Mouse (Mus musculus): Measurements from ENCODE around the gene Rom1. TPM values are rescaled to one million over a fixed set of nuclear protein-coding genes. Genes with fewer than 3 reads are reported as not detected.
"Not testable (repeated sequence)": the region's sequence is repeated elsewhere in the genome, so short reads cannot be mapped to it uniquely, and the experiment has no call there.

Gene Rom1
- polyA plus RNA-seq (2014; fragmentation: Nextera tagmentation; extraction: Ambion mirVana): 1.7 and 1.8 TPM in 2 replicates

DNA sequence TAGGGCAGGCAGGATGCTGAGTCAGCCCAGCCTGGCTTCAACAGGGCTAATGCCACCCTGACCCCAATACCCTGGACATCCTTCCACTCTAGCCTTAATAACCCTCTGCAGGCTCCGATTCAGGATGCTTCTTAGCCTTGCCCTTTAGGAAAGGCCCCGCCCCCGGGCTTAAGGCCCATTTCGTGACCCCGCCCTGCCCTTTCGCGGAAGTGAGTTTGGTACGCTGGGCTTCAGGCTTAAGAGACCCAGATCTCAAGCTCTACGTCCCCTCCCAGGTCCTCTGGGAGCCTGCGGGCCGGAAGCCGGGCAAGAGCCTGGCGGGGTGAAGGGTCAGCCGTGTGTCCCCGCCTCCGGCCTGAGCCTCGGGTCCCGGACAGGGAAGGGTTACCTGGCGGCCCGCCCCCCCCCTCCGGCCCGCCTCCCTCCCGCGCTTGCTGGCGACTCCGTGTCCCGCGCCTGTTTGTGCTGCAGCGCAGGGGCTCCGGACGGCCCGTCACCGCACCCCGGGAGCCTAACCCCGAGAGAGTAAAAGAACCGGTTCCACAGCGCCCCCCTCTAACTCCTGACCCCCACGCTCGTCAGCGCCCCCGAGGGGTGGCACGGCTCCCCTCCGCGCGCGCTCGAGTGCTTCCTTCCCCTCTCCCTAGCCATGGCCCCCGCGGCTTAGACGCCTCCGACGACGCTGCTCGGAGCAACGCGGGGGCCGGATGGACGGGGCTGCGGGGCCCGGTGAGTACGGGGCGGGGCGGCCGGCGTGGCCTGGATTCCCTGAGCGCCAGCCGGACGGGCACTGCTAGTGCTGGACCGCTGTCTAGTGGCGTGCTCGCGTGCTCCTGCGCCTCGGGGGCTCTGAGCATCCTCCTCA, at the start of gene Rom1, which contains the start of gene Eml3:
TSS of gene Rom1 (minus strand) at position 133 of the 865 bp plus-strand sequence.
TSS of gene Eml3 (plus strand) at position 329 of the 865 bp plus-strand sequence.
- Histone ChIP-seq H3K9me3 (ENCODE audit: control insufficient read depth, low read length) (no peaks in the 10 kb centered on the region), H3K36me3 (ENCODE audit: control insufficient read depth, insufficient read depth, low read length) (no peaks in the 10 kb centered on the region; the same call in 1 of the 2 replicates), H3K4me1 (replicated peaks; ENCODE audit: control insufficient read depth, insufficient read depth, low read length) (peaks cover 11% of the 10 kb centered on the region; the same call in 1 of the 2 replicates), H3K9ac (ENCODE audit: low read length) (peak within 1 kb of the TSS; percentile 79), H3K27ac (ENCODE audit: low read depth, low read length) (peak within 1 kb of the TSS; percentile 25; the same call in 1 of the 2 replicates), H3K4me3 (ENCODE audit: low read depth, low read length) (peak within 1 kb of the TSS; percentile 64), H3K27me3 (ENCODE audit: control insufficient read depth, insufficient read depth, low read length) (no peaks in the 10 kb centered on the region), H3K4me2 (ENCODE audit: low read depth, low read length, severe bottlenecking) (peak within 1 kb of the TSS; percentile 86)
- peak; percentile 82 for ATAC-seq (replicated peaks; ENCODE audit: low FRiP score)
- WGBS: under 1% methylated on average over 47 of the region's 74 CpGs
- peak; percentile 79 for DNase-seq (ENCODE audit: low spot score)

DNA sequence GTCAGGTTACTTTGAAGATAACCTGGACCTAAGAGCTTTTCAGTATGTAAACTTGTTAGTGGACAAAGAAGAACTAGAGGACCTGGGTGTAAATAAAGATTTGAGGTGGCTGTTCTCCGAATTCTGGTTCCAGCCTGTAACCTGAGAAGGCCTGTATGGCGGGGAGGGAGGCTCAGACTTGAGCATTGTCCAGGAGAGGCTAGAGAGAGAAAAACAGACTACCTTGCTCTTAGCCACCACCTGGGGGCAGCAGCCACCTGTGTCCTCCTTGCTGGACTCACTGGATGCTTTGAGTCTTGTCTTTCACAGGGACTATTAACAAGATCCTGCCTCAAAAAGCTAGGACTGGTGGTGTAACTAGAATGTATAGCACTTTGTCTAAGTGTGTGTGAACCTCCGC, 47.4 kb upstream of the Rom1 start:
- 43% methylated on average over 3 of the region's 3 CpGs for WGBS
- peaks cover 40% of the 10 kb centered on the region for H3K36me3 ChIP-seq (ENCODE audit: control insufficient read depth, insufficient read depth, low read length)
- ATAC-seq (replicated peaks; ENCODE audit: low FRiP score) (peak; percentile 62), DNase-seq (ENCODE audit: low spot score) (no peak)
- no peak overlapping the region for H3K4me3 ChIP-seq (ENCODE audit: low read depth, low read length)
- no peak overlapping the region for H3K4me2 ChIP-seq (ENCODE audit: low read depth, low read length, severe bottlenecking)
- no peak overlapping the region for H3K9ac ChIP-seq (ENCODE audit: low read length)
- H3K9me3 ChIP-seq (ENCODE audit: control insufficient read depth, low read length): no peaks in the 10 kb centered on the region
- no peaks in the 10 kb centered on the region for H3K27me3 ChIP-seq (ENCODE audit: control insufficient read depth, insufficient read depth, low read length)
- no peak overlapping the region for H3K27ac ChIP-seq (ENCODE audit: low read depth, low read length)
- no peaks in the 10 kb centered on the region for H3K4me1 ChIP-seq (replicated peaks; ENCODE audit: control insufficient read depth, insufficient read depth, low read length)

DNA sequence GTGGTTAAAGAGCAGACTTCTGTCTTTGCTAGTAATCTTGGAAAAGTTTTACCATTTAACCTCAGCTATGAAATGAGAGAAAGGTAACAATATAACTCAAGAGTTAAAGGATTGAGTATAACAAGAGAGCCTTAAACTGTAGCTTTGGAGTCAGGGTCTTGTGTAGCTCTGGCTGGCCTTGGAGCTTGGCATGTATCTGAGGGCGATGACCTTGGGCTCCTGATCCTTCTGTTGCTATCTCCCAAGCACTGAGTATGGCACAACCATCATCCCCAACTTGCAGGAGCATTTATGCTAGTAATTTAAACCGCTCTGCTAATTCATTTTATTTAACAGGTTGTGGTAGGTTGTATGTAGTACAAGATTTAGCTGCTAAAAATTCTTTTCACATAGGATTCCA, 46.3 kb upstream of the Rom1 start:
- no peaks in the 10 kb centered on the region for H3K9me3 ChIP-seq (ENCODE audit: control insufficient read depth, low read length)
- no peak for ATAC-seq (replicated peaks; ENCODE audit: low FRiP score)

GRCm38 (mm10) chr19:8974638-8975037, 45.5 kb upstream of the Rom1 start:
- no peak for ATAC-seq (replicated peaks; ENCODE audit: low FRiP score)
- WGBS: 88% methylated on average over 1 of the region's 1 CpGs

More for the DNA sequence above, 46.3 kb upstream of the Rom1 start:
- no peak overlapping the region for H3K27ac ChIP-seq (ENCODE audit: low read depth, low read length)
- H3K4me2 ChIP-seq (ENCODE audit: low read depth, low read length, severe bottlenecking): no peak overlapping the region
- H3K4me1 ChIP-seq (replicated peaks; ENCODE audit: control insufficient read depth, insufficient read depth, low read length): no peaks in the 10 kb centered on the region
- 92% methylated on average over 2 of the region's 2 CpGs for WGBS
- no peak for DNase-seq (ENCODE audit: low spot score)
- no peak overlapping the region for H3K4me3 ChIP-seq (ENCODE audit: low read depth, low read length)
- H3K27me3 ChIP-seq (ENCODE audit: control insufficient read depth, insufficient read depth, low read length): no peaks in the 10 kb centered on the region
- no peak overlapping the region for H3K9ac ChIP-seq (ENCODE audit: low read length)
- H3K36me3 ChIP-seq (ENCODE audit: control insufficient read depth, insufficient read depth, low read length): peaks cover 48% of the 10 kb centered on the region

GRCm38 (mm10) chr19:8972491-8972890, 43.3 kb upstream of the Rom1 start:
- WGBS: 91% methylated on average over 8 of the region's 8 CpGs
- H3K9ac ChIP-seq (ENCODE audit: low read length); DNase-seq (ENCODE audit: low spot score); H3K27ac ChIP-seq (ENCODE audit: low read depth, low read length); H3K9me3 ChIP-seq (ENCODE audit: control insufficient read depth, low read length); H3K4me3 ChIP-seq (ENCODE audit: low read depth, low read length); H3K4me1 ChIP-seq (replicated peaks; ENCODE audit: control insufficient read depth, insufficient read depth, low read length); H3K4me2 ChIP-seq (ENCODE audit: low read depth, low read length, severe bottlenecking); H3K27me3 ChIP-seq (ENCODE audit: control insufficient read depth, insufficient read depth, low read length); ATAC-seq (replicated peaks; ENCODE audit: low FRiP score): not testable (repeated sequence)
- peaks cover 44% of the 10 kb centered on the region; the same call in 1 of the 2 replicates for H3K36me3 ChIP-seq (ENCODE audit: control insufficient read depth, insufficient read depth, low read length)

More at GRCm38 (mm10) chr19:8974638-8975037, 45.5 kb upstream of the Rom1 start:
- no peak overlapping the region for H3K4me3 ChIP-seq (ENCODE audit: low read depth, low read length)
- H3K9me3 ChIP-seq (ENCODE audit: control insufficient read depth, low read length): no peaks in the 10 kb centered on the region
- no peaks in the 10 kb centered on the region for H3K27me3 ChIP-seq (ENCODE audit: control insufficient read depth, insufficient read depth, low read length)
- H3K9ac ChIP-seq (ENCODE audit: low read length): no peak overlapping the region
- H3K27ac ChIP-seq (ENCODE audit: low read depth, low read length): no peak overlapping the region
- no peaks in the 10 kb centered on the region for H3K4me1 ChIP-seq (replicated peaks; ENCODE audit: control insufficient read depth, insufficient read depth, low read length)
- H3K4me2 ChIP-seq (ENCODE audit: low read depth, low read length, severe bottlenecking): no peak overlapping the region
- DNase-seq (ENCODE audit: low spot score): no peak
- H3K36me3 ChIP-seq (ENCODE audit: control insufficient read depth, insufficient read depth, low read length): peaks cover 52% of the 10 kb centered on the region

DNA sequence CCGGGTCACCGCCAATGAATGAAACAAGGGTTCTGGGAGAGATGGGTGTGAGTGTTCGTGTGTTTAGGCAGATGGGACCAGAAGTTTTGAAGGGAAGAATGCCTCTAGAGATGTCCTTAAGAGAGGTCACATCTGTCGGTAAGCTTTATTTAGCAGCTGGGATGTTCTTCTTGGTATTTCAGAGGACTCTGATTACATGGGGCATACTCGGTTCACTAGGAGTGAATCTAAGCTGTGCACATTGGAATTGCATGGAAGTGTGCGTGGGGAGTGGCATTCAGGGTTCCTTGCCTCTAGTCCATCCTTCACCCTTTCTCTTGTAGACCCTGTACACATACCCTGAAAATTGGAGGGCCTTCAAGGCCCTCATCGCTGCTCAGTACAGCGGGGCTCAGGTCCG, 38.7 kb upstream of the Rom1 start:
- ATAC-seq (replicated peaks; ENCODE audit: low FRiP score) (no peak), DNase-seq (ENCODE audit: low spot score) (no peak)
- peak overlapping the region; percentile 84 for H3K4me3 ChIP-seq (ENCODE audit: low read depth, low read length)
- H3K4me2 ChIP-seq (ENCODE audit: low read depth, low read length, severe bottlenecking): peak overlapping the region; percentile 64
- peak overlapping the region; percentile 60; the same call in 1 of the 2 replicates for H3K27ac ChIP-seq (ENCODE audit: low read depth, low read length)
- H3K27me3 ChIP-seq (ENCODE audit: control insufficient read depth, insufficient read depth, low read length): no peaks in the 10 kb centered on the region
- H3K4me1 ChIP-seq (replicated peaks; ENCODE audit: control insufficient read depth, insufficient read depth, low read length): peaks cover 2% of the 10 kb centered on the region; the same call in 1 of the 2 replicates
- H3K9ac ChIP-seq (ENCODE audit: low read length): peak overlapping the region; percentile 96
- peaks cover 30% of the 10 kb centered on the region; the same call in 1 of the 2 replicates for H3K36me3 ChIP-seq (ENCODE audit: control insufficient read depth, insufficient read depth, low read length)
- H3K9me3 ChIP-seq (ENCODE audit: control insufficient read depth, low read length): no peaks in the 10 kb centered on the region
- WGBS: 9% methylated on average over 9 of the region's 9 CpGs

DNA sequence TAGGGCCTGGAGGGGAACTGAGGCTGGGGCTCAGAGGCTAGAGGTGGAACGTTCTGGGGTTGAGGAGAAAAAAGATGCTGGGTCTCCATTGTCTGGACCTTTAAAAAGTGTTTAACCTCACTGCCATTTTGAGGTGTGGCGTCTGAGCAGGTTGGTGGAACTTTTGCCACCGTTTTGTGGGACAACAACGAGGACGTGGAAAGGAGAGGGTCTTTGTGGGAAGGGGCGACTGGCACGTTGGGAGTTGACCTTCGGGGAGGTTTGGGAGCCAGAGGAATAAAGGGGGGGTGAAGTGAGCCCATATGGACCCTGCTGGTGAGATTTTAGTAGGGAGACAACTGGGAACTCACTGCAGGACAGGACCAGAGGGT, 38.2 kb upstream of the Rom1 start:
- ATAC-seq (replicated peaks; ENCODE audit: low FRiP score) (peak; percentile 3; the same call in 1 of the 2 replicates), DNase-seq (ENCODE audit: low spot score) (no peak)
- Histone ChIP-seq H3K9me3 (ENCODE audit: control insufficient read depth, low read length) (no peaks in the 10 kb centered on the region), H3K9ac (ENCODE audit: low read length) (peak overlapping the region; percentile 96), H3K4me2 (ENCODE audit: low read depth, low read length, severe bottlenecking) (peak overlapping the region; percentile 64), H3K4me1 (replicated peaks; ENCODE audit: control insufficient read depth, insufficient read depth, low read length) (peaks cover 2% of the 10 kb centered on the region; the same call in 1 of the 2 replicates), H3K27ac (ENCODE audit: low read depth, low read length) (peak overlapping the region; percentile 60), H3K4me3 (ENCODE audit: low read depth, low read length) (peak overlapping the region; percentile 84), H3K36me3 (ENCODE audit: control insufficient read depth, insufficient read depth, low read length) (peaks cover 35% of the 10 kb centered on the region; the same call in 1 of the 2 replicates), H3K27me3 (ENCODE audit: control insufficient read depth, insufficient read depth, low read length) (no peaks in the 10 kb centered on the region)
- 0% methylated on average over 8 of the region's 8 CpGs for WGBS

GRCm38 (mm10) chr19:8966590-8967372, 37.6 kb upstream of the Rom1 start, which contains the start of gene Eef1g:
Eef1g (plus strand) TSS chr19:8967041.
- Histone ChIP-seq H3K36me3 (ENCODE audit: control insufficient read depth, insufficient read depth, low read length) (peaks cover 32% of the 10 kb centered on the region; the same call in 1 of the 2 replicates), H3K27me3 (ENCODE audit: control insufficient read depth, insufficient read depth, low read length) (no peaks in the 10 kb centered on the region), H3K9ac (ENCODE audit: low read length) (peak within 1 kb of the TSS; percentile 96), H3K4me2 (ENCODE audit: low read depth, low read length, severe bottlenecking) (peak within 1 kb of the TSS; percentile 64), H3K27ac (ENCODE audit: low read depth, low read length) (peak within 1 kb of the TSS; percentile 60), H3K4me3 (ENCODE audit: low read depth, low read length) (peak within 1 kb of the TSS; percentile 84), H3K9me3 (ENCODE audit: control insufficient read depth, low read length) (no peaks in the 10 kb centered on the region), H3K4me1 (replicated peaks; ENCODE audit: control insufficient read depth, insufficient read depth, low read length) (peaks cover 2% of the 10 kb centered on the region; the same call in 1 of the 2 replicates)
- 2% methylated on average over 52 of the region's 52 CpGs for WGBS
- peak; percentile 99 for DNase-seq (ENCODE audit: low spot score)
- peak; percentile 100 for ATAC-seq (replicated peaks; ENCODE audit: low FRiP score)

Data from forebrain, embryonic 11.5 days (tissue).